Mouse (Mus musculus) G1E (cell line): ENCODE results near the gene Naa80. TPM values are rescaled to one million over a fixed set of nuclear protein-coding genes. Genes with fewer than 3 reads are reported as not detected.
"Not testable (repeated sequence)": the region's sequence is repeated elsewhere in the genome, so short reads cannot be mapped to it uniquely, and the experiment has no call there.

Experiments used
- ATAC-seq: 2 replicates; pipeline ENCODE4 v1.8.0; 2016; ENCODE audit warnings: mild to moderate bottlenecking; ENCODE audit not compliant: insufficient number of reproducible peaks, poor library complexity, low FRiP score, severe bottlenecking; ENCODE audit errors: extremely low read depth
- DNase-seq: peaks from one replicate; pipeline ENCODE4 v3.0.0; 2012; ENCODE audit warnings: low spot score
- H3K27me3 ChIP-seq: 2 replicates; pipeline ENCODE4 v1.6.1; 2012; ENCODE audit warnings: mild to moderate bottlenecking, low read length, inconsistent platforms; ENCODE audit not compliant: insufficient read depth
- H3K36me3 ChIP-seq: replicated peaks from 2 replicates; pipeline ENCODE3; 2012; ENCODE audit warnings: mild to moderate bottlenecking, inconsistent platforms
- H3K4me1 ChIP-seq: 2 replicates; pipeline ENCODE4 v1.6.1; 2012; ENCODE audit warnings: low read depth, low read length, inconsistent platforms, mixed read lengths; ENCODE audit not compliant: insufficient read depth
- H3K4me3 ChIP-seq: 2 replicates; pipeline ENCODE4 v1.5.1; 2012; ENCODE audit warnings: low read depth, mild to moderate bottlenecking, inconsistent platforms, low read length, moderate library complexity, mixed read lengths
- H3K9me3 ChIP-seq: replicated peaks from 2 replicates; pipeline ENCODE4 v1.6.1; 2012; ENCODE audit warnings: inconsistent platforms
- CTCF ChIP-seq: IDR thresholded peaks from 2 replicates; pipeline ENCODE4 v1.5.1; 2012; ENCODE audit warnings: low read depth, low read length, inconsistent platforms, mixed read lengths
- GATA1 ChIP-seq: IDR thresholded peaks from 2 replicates; pipeline ENCODE4 v1.6.1; 2012; ENCODE audit warnings: borderline replicate concordance, low read length, inconsistent platforms, mixed read lengths
- GATA2 ChIP-seq: IDR thresholded peaks from 2 replicates; pipeline ENCODE4 v1.6.1; 2012; ENCODE audit warnings: low read depth, low read length, inconsistent platforms, borderline replicate concordance
- POLR2AphosphoS5 ChIP-seq: IDR thresholded peaks from 2 replicates; pipeline ENCODE4 v1.6.1; 2012; ENCODE audit warnings: low read depth, low read length, inconsistent platforms; ENCODE audit not compliant: insufficient replicate concordance
- TAL1 ChIP-seq: conservative IDR thresholded peaks from 2 replicates; pipeline ENCODE4 v1.6.1; 2012; ENCODE audit warnings: low read depth, low read length, inconsistent platforms, mixed read lengths
- polyA plus RNA-seq: library from polyadenylated mRNA; stranded (reverse); fragments of >175 nt; gene quantifications from 2 replicates; pipeline ENCODE4 v1.2.3, GENCODE M21; 2012
- total RNA-seq, 2 experiments: library from RNA; stranded (forward) in 1 of 2; stranded (reverse) in 1 of 2; fragments of 200-1000 nt in 1 of 2; fragments of >200 nt in 1 of 2; fragmentation: Nextera tagmentation in 1 of 2; gene quantifications; 2 replicates each; pipeline ENCODE4 v1.2.3; 2014 to 2017

Gene Naa80
- total and polyA plus RNA-seq, 3 experiments: 14.6 to 53.8 (median 17.4) TPM

DNA sequence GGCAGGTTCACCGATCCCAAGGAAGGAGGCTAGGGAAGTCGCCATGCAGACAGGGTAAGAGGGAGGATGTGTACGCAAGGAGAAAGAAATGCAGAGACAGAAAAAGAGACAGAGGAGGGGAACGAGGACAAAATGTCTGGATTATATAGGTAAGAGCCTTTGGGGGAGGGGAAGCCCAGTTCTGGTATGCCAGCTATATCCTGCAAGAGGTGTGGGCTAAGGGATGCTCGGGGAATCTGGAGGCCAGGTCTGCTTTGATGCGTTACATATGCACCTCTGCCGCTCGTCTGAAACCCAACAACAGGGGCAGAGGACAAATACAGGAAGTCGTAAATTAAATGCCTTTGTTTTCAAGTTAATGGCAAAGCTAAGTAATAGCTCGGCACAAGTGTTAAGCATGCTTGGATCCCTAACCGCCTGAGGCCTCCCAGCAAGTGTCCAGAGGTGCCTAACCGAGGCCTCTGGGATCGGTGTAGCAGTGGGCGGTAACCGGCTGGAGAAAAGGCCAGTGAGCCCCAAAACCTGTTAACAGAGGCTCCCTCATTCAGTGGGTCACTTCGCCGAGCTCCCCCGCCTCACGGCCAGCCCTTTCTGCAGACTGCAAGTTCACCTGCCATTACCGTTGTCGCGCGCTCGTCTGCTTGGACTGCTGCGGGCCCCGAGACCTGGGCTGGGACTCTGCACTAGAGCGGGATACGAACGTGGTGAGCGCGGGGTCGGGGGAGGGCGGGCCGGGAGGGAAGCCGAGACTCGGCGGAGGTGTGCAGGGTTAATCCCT, 25.0 kb upstream of the Naa80 start:
- H3K4me3 ChIP-seq: peak overlapping the region; percentile 82
- H3K9me3 ChIP-seq: no peaks in the 10 kb centered on the region
- peaks cover 39% of the 10 kb centered on the region for H3K36me3 ChIP-seq
- peaks cover 5% of the 10 kb centered on the region; the same call in 1 of the 2 replicates for H3K27me3 ChIP-seq
- TF ChIP-seq TAL1: no peak
- no peak for TF ChIP-seq GATA2
- no peak for TF ChIP-seq CTCF
- no peak for TF ChIP-seq GATA1
- no peak for TF ChIP-seq POLR2AphosphoS5
- ATAC-seq (no peak), DNase-seq (no peak)
- H3K4me1 ChIP-seq: peaks cover 62% of the 10 kb centered on the region

DNA sequence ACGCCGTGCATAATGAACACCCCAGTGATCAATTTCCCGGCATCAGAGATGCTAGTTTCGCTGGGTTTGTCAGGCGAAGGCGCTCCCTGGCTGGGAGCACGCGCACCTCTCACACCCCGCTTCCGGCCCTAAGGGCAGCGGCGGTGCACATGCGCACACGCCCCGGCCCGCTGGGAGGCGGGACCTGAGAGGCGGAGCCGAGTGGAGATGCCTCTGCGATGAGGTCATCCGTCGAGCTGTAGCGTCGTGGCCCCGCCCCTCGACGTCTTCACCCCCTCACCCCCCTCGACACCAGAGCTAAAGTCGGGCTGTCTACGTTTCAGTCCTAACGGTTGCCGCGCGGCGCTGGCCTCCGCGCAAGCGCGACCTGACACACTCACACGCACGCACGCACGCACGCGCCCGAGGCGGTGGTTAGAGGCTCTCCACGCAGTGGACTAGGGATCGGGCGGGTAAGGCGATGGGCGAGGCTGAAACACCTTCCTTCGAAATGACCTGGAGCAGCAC, 24.3 kb upstream of the Naa80 start:
- peaks cover 5% of the 10 kb centered on the region; the same call in 1 of the 2 replicates for H3K27me3 ChIP-seq
- peaks cover 45% of the 10 kb centered on the region for H3K36me3 ChIP-seq
- H3K4me3 ChIP-seq: peak overlapping the region; percentile 82
- no peaks in the 10 kb centered on the region for H3K9me3 ChIP-seq
- peaks cover 61% of the 10 kb centered on the region for H3K4me1 ChIP-seq
- DNase-seq (peak; percentile 98), ATAC-seq (peak; percentile 94)
- TF ChIP-seq GATA2 (no peak), GATA1 (no peak), TAL1 (no peak), POLR2AphosphoS5 (no peak), CTCF (no peak)

DNA sequence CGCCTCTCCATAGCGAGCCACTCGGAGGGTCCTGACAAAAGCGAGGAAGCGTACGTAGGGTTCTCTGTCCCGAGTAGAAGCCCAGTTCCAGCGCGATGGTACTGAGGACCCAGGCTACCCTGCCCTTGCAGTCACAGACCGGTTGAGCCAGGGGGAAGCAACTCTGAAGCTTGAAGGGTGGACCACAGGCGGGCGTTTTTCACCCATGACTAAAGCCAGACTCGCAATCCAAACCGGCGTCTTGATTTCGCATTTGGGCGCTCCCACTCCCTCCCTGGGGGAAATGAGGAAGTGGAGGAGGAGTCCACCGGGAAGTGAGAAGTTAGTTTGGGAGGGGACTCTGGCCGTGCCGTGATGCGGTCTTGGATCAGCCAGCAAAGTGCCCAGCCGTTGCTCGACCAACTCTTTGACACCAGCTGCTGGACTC, 23.6 kb upstream of the Naa80 start:
- no peaks in the 10 kb centered on the region for H3K9me3 ChIP-seq
- DNase-seq (peak; percentile 65), ATAC-seq (no peak)
- H3K36me3 ChIP-seq: peaks cover 52% of the 10 kb centered on the region
- TF ChIP-seq POLR2AphosphoS5: no peak
- peak overlapping the region; percentile 82 for H3K4me3 ChIP-seq
- peaks cover 5% of the 10 kb centered on the region; the same call in 1 of the 2 replicates for H3K27me3 ChIP-seq
- peaks cover 60% of the 10 kb centered on the region for H3K4me1 ChIP-seq

DNA sequence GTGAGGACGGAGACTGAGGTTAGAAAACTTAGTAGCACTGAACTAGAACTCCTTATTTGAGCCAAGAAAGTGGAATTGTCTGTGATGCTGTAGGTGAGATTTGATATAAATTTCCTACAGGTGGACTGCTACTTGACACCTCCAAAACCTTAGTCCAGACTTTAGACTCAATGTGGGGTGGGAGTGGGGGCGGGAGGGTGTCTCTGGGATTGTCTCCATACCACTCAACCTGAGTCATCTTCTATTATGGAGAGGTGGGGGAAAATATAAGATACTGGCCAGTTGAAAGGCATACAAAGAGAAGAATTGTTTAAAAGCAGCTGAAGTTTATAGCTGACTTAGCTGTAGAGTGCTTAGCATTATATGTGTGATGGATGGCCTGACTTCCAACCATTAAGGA, 23.0 kb upstream of the Naa80 start:
- Histone ChIP-seq H3K9me3 (no peaks in the 10 kb centered on the region), H3K36me3 (peaks cover 55% of the 10 kb centered on the region), H3K4me1 (peaks cover 54% of the 10 kb centered on the region), H3K4me3 (peak overlapping the region; percentile 82), H3K27me3 (peaks cover 5% of the 10 kb centered on the region; the same call in 1 of the 2 replicates)
- ATAC-seq: no peak
- DNase-seq: no peak
- no peak for TF ChIP-seq GATA1
- no peak for TF ChIP-seq TAL1
- no peak for TF ChIP-seq GATA2
- no peak for TF ChIP-seq POLR2AphosphoS5
- TF ChIP-seq CTCF: no peak

DNA sequence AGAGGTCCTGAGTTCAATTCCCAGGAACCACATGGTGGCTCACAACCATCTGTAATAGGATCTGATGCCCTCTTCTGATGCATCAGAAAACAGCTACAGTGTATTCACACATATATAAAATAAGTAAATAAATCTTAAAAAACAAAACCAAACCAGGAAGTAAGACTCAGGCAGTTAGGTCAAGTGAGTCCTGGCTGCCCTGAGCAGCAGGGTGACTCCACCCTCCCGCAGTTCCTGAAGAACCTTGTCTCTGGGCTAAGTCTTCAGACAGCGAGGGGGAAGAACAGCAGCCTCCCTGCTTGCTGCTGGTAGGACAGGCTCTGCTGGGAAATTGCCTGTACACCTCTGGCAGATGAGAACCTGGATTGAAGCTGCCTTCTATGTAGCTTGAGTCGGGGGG, 22.3 kb upstream of the Naa80 start:
- TF ChIP-seq TAL1 (no peak), POLR2AphosphoS5 (no peak), GATA2 (no peak), CTCF (no peak), GATA1 (no peak)
- Histone ChIP-seq H3K4me1 (peaks cover 51% of the 10 kb centered on the region), H3K27me3 (0 out of 2 replicates have a peak, but pooled peaks cover 2% of the 10 kb centered on the region), H3K9me3 (no peaks in the 10 kb centered on the region), H3K4me3 (peak overlapping the region; percentile 82; the same call in 1 of the 2 replicates), H3K36me3 (peaks cover 59% of the 10 kb centered on the region)
- DNase-seq (no peak), ATAC-seq (no peak)

DNA sequence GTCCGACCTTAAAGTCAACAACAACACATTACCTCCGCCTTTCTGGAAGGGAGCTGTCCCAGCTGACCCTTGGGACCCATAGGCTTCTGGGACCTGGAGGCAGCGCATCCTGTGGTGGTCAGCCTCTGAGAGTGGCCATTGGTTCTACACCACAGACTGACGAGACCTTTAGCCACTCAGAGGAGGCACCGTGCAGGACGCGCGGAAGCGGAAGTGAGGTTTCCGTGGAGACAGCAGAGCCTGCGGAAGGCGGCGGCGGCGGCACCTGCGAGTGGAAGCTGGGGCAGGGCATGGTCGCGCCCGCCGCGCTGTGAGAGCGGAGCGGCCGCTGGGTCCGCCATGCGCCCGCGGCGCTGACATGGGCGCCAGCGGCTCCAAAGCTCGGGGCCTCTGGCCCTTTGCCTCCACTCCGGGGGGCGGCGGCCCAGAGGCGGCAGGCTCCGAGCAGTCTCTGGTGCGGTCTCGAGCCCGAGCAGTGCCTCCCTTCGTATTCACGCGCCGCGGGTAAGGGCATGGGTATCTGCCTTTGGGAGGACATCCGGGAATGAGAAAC, 15.6 kb upstream of the Naa80 start, which contains the start of gene Tusc2:
Gene Tusc2 (plus strand): TSS at position 227 of the 553 bp plus-strand sequence.
- H3K4me3 ChIP-seq: peak within 1 kb of the TSS; percentile 81
- 0 out of 2 replicates have a peak, but pooled peaks have one; percentile 57 for TF ChIP-seq POLR2AphosphoS5
- TF ChIP-seq CTCF: no peak
- no peak for TF ChIP-seq TAL1
- ATAC-seq (peak; percentile 97), DNase-seq (peak; percentile 97)
- H3K4me1 ChIP-seq: peaks cover 61% of the 10 kb centered on the region
- H3K36me3 ChIP-seq: peaks cover 83% of the 10 kb centered on the region
- H3K27me3 ChIP-seq: no peaks in the 10 kb centered on the region
- no peaks in the 10 kb centered on the region for H3K9me3 ChIP-seq

DNA sequence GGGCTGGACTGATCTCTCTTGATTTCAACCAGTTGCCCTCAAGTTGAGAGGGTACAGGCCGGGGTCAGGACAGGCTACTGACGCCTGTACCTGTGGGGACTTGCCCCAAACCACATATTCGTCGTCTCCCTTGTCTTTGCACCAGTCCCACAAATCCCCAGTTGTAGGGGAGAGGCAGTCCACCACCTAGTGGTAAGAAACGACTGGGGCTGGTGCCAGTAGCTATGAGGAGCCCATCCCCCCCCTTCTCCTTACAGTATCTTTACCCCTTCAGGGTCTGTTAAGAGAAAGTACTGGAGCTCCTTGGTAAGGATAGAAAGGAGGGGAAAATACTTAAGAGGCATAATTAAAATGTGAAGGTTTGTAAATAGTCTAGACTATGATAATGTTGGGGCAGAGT, 13.1 kb upstream of the Naa80 start:
- DNase-seq, ATAC-seq, H3K27me3 ChIP-seq, H3K4me3 ChIP-seq, H3K9me3 ChIP-seq: not testable (repeated sequence)
- Histone ChIP-seq H3K4me1 (peaks cover 83% of the 10 kb centered on the region), H3K36me3 (peaks cover 66% of the 10 kb centered on the region)
